Mouse (Mus musculus): ENCODE data around the gene Rps8. TPM values are rescaled to one million over a fixed set of nuclear protein-coding genes. Genes with fewer than 3 reads are reported as not detected.
A peak's percentile ranks its signal among the peaks of the same experiment; 100 is the strongest.

Rps8 gene
- polyA plus RNA-seq, 1 experiment from 2014 or later, result 892 TPM

GRCm38 (mm10) chr4:117124518-117125347, 31.3 kb downstream of the Rps8 start:
- H3K9me3 ChIP-seq (ENCODE audit: control insufficient read depth, low read length), result no peaks in the 10 kb centered on the region
- H3K27me3 ChIP-seq (ENCODE audit: control insufficient read depth, insufficient read depth, low read length), result no peaks in the 10 kb centered on the region
- ATAC-seq (ENCODE audit: low FRiP score), result no peak
- peaks cover 15% of the 10 kb centered on the region for H3K4me1 ChIP-seq (replicated peaks; ENCODE audit: control insufficient read depth, insufficient read depth, low read length)
- 65% methylated on average over 14 of the region's 14 CpGs for WGBS
- peak overlapping the region; percentile 49 for H3K9ac ChIP-seq (ENCODE audit: low read depth, low read length)
- peaks cover 9% of the 10 kb centered on the region for H3K36me3 ChIP-seq (ENCODE audit: control insufficient read depth, insufficient read depth, low read length)
- H3K4me2 ChIP-seq (replicated peaks; ENCODE audit: low read depth, low read length), result no peak overlapping the region
- DNase-seq (ENCODE audit: low spot score), result no peak
- H3K27ac ChIP-seq (ENCODE audit: low read depth, low read length), result peak overlapping the region; percentile 82
- H3K4me3 ChIP-seq (ENCODE audit: low read depth, low read length), result no peak overlapping the region

- Histone ChIP-seq H3K9me3 (ENCODE audit: control insufficient read depth, low read length) (no peaks in the 10 kb centered on the region), H3K36me3 (ENCODE audit: control insufficient read depth, insufficient read depth, low read length) (peaks cover 9% of the 10 kb centered on the region), H3K4me2 (replicated peaks; ENCODE audit: low read depth, low read length) (no peak overlapping the region), H3K4me3 (ENCODE audit: low read depth, low read length) (no peak overlapping the region), H3K4me1 (replicated peaks; ENCODE audit: control insufficient read depth, insufficient read depth, low read length) (peaks cover 15% of the 10 kb centered on the region), H3K9ac (ENCODE audit: low read depth, low read length) (no peak overlapping the region), H3K27me3 (ENCODE audit: control insufficient read depth, insufficient read depth, low read length) (no peaks in the 10 kb centered on the region), H3K27ac (ENCODE audit: low read depth, low read length) (no peak overlapping the region)
- no peak for ATAC-seq (ENCODE audit: low FRiP score)
- WGBS, result 90% methylated on average over 3 of the region's 3 CpGs
- no peak for DNase-seq (ENCODE audit: low spot score)
Measured at GRCm38 (mm10) chr4:117124218-117124517, 31.9 kb downstream of the Rps8 start.

GRCm38 (mm10) chr4:117123546-117124217, 32.4 kb downstream of the Rps8 start:
- 90% methylated on average over 7 of the region's 9 CpGs for WGBS
- Histone ChIP-seq H3K27me3 (ENCODE audit: control insufficient read depth, insufficient read depth, low read length) (no peaks in the 10 kb centered on the region), H3K4me1 (replicated peaks; ENCODE audit: control insufficient read depth, insufficient read depth, low read length) (peaks cover 15% of the 10 kb centered on the region), H3K9ac (ENCODE audit: low read depth, low read length) (no peak overlapping the region), H3K36me3 (ENCODE audit: control insufficient read depth, insufficient read depth, low read length) (peaks cover 6% of the 10 kb centered on the region), H3K4me3 (ENCODE audit: low read depth, low read length) (no peak overlapping the region), H3K27ac (ENCODE audit: low read depth, low read length) (no peak overlapping the region), H3K4me2 (replicated peaks; ENCODE audit: low read depth, low read length) (no peak overlapping the region), H3K9me3 (ENCODE audit: control insufficient read depth, low read length) (no peaks in the 10 kb centered on the region)
- DNase-seq (ENCODE audit: low spot score), result no peak
- no peak for ATAC-seq (ENCODE audit: low FRiP score)

- Histone ChIP-seq H3K36me3 (ENCODE audit: control insufficient read depth, insufficient read depth, low read length) (no peaks in the 10 kb centered on the region), H3K9ac (ENCODE audit: low read depth, low read length) (no peak overlapping the region), H3K4me2 (replicated peaks; ENCODE audit: low read depth, low read length) (no peak overlapping the region), H3K27ac (ENCODE audit: low read depth, low read length) (no peak overlapping the region), H3K4me1 (replicated peaks; ENCODE audit: control insufficient read depth, insufficient read depth, low read length) (peaks cover 15% of the 10 kb centered on the region), H3K9me3 (ENCODE audit: control insufficient read depth, low read length) (no peaks in the 10 kb centered on the region), H3K27me3 (ENCODE audit: control insufficient read depth, insufficient read depth, low read length) (no peaks in the 10 kb centered on the region), H3K4me3 (ENCODE audit: low read depth, low read length) (no peak overlapping the region)
- no peak for DNase-seq (ENCODE audit: low spot score)
- 94% methylated on average over 4 of the region's 4 CpGs for WGBS
- no peak for ATAC-seq (ENCODE audit: low FRiP score)
Measured at GRCm38 (mm10) chr4:117122209-117122608, 33.8 kb downstream of the Rps8 start.

GRCm38 (mm10) chr4:117120445-117121414, 35.3 kb downstream of the Rps8 start:
- H3K4me3 ChIP-seq (ENCODE audit: low read depth, low read length), result peak overlapping the region; percentile 67
- peak overlapping the region; percentile 64 for H3K9ac ChIP-seq (ENCODE audit: low read depth, low read length)
- ATAC-seq (ENCODE audit: low FRiP score), result peak; percentile 92
- no peaks in the 10 kb centered on the region for H3K27me3 ChIP-seq (ENCODE audit: control insufficient read depth, insufficient read depth, low read length)
- peak; percentile 92 for DNase-seq (ENCODE audit: low spot score)
- peak overlapping the region; percentile 100 for H3K4me2 ChIP-seq (replicated peaks; ENCODE audit: low read depth, low read length)
- H3K9me3 ChIP-seq (ENCODE audit: control insufficient read depth, low read length), result no peaks in the 10 kb centered on the region
- H3K4me1 ChIP-seq (replicated peaks; ENCODE audit: control insufficient read depth, insufficient read depth, low read length), result peaks cover 13% of the 10 kb centered on the region
- under 1% methylated on average over 69 of the region's 69 CpGs for WGBS
- H3K36me3 ChIP-seq (ENCODE audit: control insufficient read depth, insufficient read depth, low read length), result no peaks in the 10 kb centered on the region
- H3K27ac ChIP-seq (ENCODE audit: low read depth, low read length), result peak overlapping the region; percentile 87

GRCm38 (mm10) chr4:117120052-117120444, 36.0 kb downstream of the Rps8 start:
- Histone ChIP-seq H3K27ac (ENCODE audit: low read depth, low read length) (peak overlapping the region; percentile 87), H3K27me3 (ENCODE audit: control insufficient read depth, insufficient read depth, low read length) (no peaks in the 10 kb centered on the region), H3K4me3 (ENCODE audit: low read depth, low read length) (peak overlapping the region; percentile 67), H3K4me1 (replicated peaks; ENCODE audit: control insufficient read depth, insufficient read depth, low read length) (peaks cover 6% of the 10 kb centered on the region), H3K36me3 (ENCODE audit: control insufficient read depth, insufficient read depth, low read length) (no peaks in the 10 kb centered on the region), H3K9me3 (ENCODE audit: control insufficient read depth, low read length) (no peaks in the 10 kb centered on the region), H3K9ac (ENCODE audit: low read depth, low read length) (peak overlapping the region; percentile 64), H3K4me2 (replicated peaks; ENCODE audit: low read depth, low read length) (peak overlapping the region; percentile 100)
- DNase-seq (ENCODE audit: low spot score), result no peak
- peak; percentile 31 for ATAC-seq (ENCODE audit: low FRiP score)
- 5% methylated on average over 10 of the region's 10 CpGs for WGBS

GRCm38 (mm10) chr4:117119636-117120035, 36.4 kb downstream of the Rps8 start:
- 79% methylated on average over 5 of the region's 5 CpGs for WGBS
- no peak for DNase-seq (ENCODE audit: low spot score)
- Histone ChIP-seq H3K4me2 (replicated peaks; ENCODE audit: low read depth, low read length) (peak overlapping the region; percentile 100), H3K27me3 (ENCODE audit: control insufficient read depth, insufficient read depth, low read length) (no peaks in the 10 kb centered on the region), H3K27ac (ENCODE audit: low read depth, low read length) (peak overlapping the region; percentile 87), H3K36me3 (ENCODE audit: control insufficient read depth, insufficient read depth, low read length) (no peaks in the 10 kb centered on the region), H3K9me3 (ENCODE audit: control insufficient read depth, low read length) (no peaks in the 10 kb centered on the region), H3K4me3 (ENCODE audit: low read depth, low read length) (peak overlapping the region; percentile 67), H3K4me1 (replicated peaks; ENCODE audit: control insufficient read depth, insufficient read depth, low read length) (0 out of 2 replicates have a peak, but pooled peaks cover 5% of the 10 kb centered on the region), H3K9ac (ENCODE audit: low read depth, low read length) (peak overlapping the region; percentile 64)
- ATAC-seq (ENCODE audit: low FRiP score), result peak; percentile 3; the same call in 1 of the 2 replicates

- no peak overlapping the region for H3K27ac ChIP-seq (ENCODE audit: low read depth, low read length)
- WGBS, result 93% methylated on average over 7 of the region's 7 CpGs
- DNase-seq (ENCODE audit: low spot score), result no peak
- no peaks in the 10 kb centered on the region for H3K36me3 ChIP-seq (ENCODE audit: control insufficient read depth, insufficient read depth, low read length)
- H3K4me3 ChIP-seq (ENCODE audit: low read depth, low read length), result no peak overlapping the region
- ATAC-seq (ENCODE audit: low FRiP score), result no peak
- no peak overlapping the region for H3K4me2 ChIP-seq (replicated peaks; ENCODE audit: low read depth, low read length)
- no peaks in the 10 kb centered on the region for H3K9me3 ChIP-seq (ENCODE audit: control insufficient read depth, low read length)
- 0 out of 2 replicates have a peak, but pooled peaks cover 2% of the 10 kb centered on the region for H3K4me1 ChIP-seq (replicated peaks; ENCODE audit: control insufficient read depth, insufficient read depth, low read length)
- H3K9ac ChIP-seq (ENCODE audit: low read depth, low read length), result no peak overlapping the region
- H3K27me3 ChIP-seq (ENCODE audit: control insufficient read depth, insufficient read depth, low read length), result no peaks in the 10 kb centered on the region
Measured at GRCm38 (mm10) chr4:117117931-117118330, 38.1 kb downstream of the Rps8 start.

Measured in hindbrain, embryonic 11.5 days (tissue).